Comparison of ENCODE assay signal across 23 mouse cellular contexts in the genomic region with DNA sequence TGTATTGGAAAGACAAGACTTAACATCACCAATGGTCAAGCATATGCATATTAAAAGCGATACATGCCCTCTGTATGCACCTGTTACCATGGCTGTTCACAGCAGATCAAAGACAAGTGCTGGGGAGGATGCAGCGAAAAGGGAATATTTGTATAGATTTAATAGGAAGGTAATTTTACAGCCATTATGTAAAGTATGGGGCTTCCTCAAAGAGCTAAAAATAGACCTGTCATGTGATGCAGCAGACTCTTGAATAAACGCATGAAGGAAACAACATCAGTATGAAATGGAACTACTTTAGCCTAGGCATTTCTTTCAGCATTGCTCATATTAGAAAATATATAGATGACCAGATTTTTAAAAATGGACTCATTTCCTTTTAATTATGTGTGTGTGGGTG. TPM values are rescaled to one million over a fixed set of nuclear protein-coding genes. Genes with fewer than 3 reads are reported as not detected.
DNase-seq lines count a peak whose midpoint lies in the region; ATAC-seq and TF ChIP-seq lines count a peak whose summit lies in the region.
"Had no signal": no experiment of that assay in that cellular context is flagged by ENCODE, and none has a peak within 500 bp of the region (broad histone marks: within the 10 kb centered on the region; RNA-seq: fewer than 3 reads in every experiment).

No protein-coding gene starts in this region.

- H3K4me1 ChIP-seq in forebrain, embryonic 12.5 days: no peaks in the 10 kb centered on the region
- no peaks in the 10 kb centered on the region for H3K4me1 ChIP-seq in forebrain, postnatal 0 days (ENCODE audit: insufficient read depth)
- H3K4me1 ChIP-seq in forebrain, embryonic 14.5 days (ENCODE audit: control insufficient read depth, insufficient read depth, low read length): no peaks in the 10 kb centered on the region
- no peaks in the 10 kb centered on the region for H3K4me1 ChIP-seq in forebrain, embryonic 11.5 days (replicated peaks; ENCODE audit: control insufficient read depth, insufficient read depth, low read length)
- no peaks in the 10 kb centered on the region for H3K4me1 ChIP-seq in forebrain, embryonic 16.5 days (replicated peaks; ENCODE audit: control insufficient read depth, insufficient read depth, low read length)
- H3K4me1 ChIP-seq: embryonic facial prominence, embryonic 10.5 days; embryonic facial prominence, embryonic 12.5 days had no signal

- ATAC-seq in forebrain, embryonic 12.5 days (ENCODE audit: low FRiP score): 0 out of 2 replicates have a peak, but pooled peaks have one; percentile 11
- no peak for ATAC-seq in forebrain, postnatal 0 days
- ATAC-seq in forebrain, embryonic 14.5 days: peak; percentile 20; the same call in 1 of the 2 replicates
- ATAC-seq in forebrain, embryonic 11.5 days (replicated peaks; ENCODE audit: low FRiP score): no peak
- peak; percentile 45; the same call in 1 of the 2 replicates for ATAC-seq in forebrain, embryonic 16.5 days

- no peaks in the 10 kb centered on the region for H3K36me3 ChIP-seq in forebrain, embryonic 12.5 days (replicated peaks)
- no peaks in the 10 kb centered on the region for H3K36me3 ChIP-seq in forebrain, postnatal 0 days (ENCODE audit: insufficient read depth)
- no peaks in the 10 kb centered on the region for H3K36me3 ChIP-seq in forebrain, embryonic 14.5 days (ENCODE audit: control insufficient read depth, insufficient read depth, low read length)
- no peaks in the 10 kb centered on the region for H3K36me3 ChIP-seq in forebrain, embryonic 11.5 days (ENCODE audit: control insufficient read depth, insufficient read depth, low read length)
- no peaks in the 10 kb centered on the region for H3K36me3 ChIP-seq in forebrain, embryonic 16.5 days (ENCODE audit: control insufficient read depth, insufficient read depth)
- H3K36me3 ChIP-seq: embryonic facial prominence, embryonic 10.5 days; embryonic facial prominence, embryonic 12.5 days had no signal

- no peaks in the 10 kb centered on the region for H3K9me3 ChIP-seq in forebrain, embryonic 12.5 days
- H3K9me3 ChIP-seq in forebrain, postnatal 0 days (ENCODE audit: low read length): no peaks in the 10 kb centered on the region
- no peaks in the 10 kb centered on the region for H3K9me3 ChIP-seq in forebrain, embryonic 14.5 days (replicated peaks; ENCODE audit: control insufficient read depth, low read length)
- H3K9me3 ChIP-seq in forebrain, embryonic 11.5 days (ENCODE audit: control insufficient read depth, low read length): no peaks in the 10 kb centered on the region
- H3K9me3 ChIP-seq in forebrain, embryonic 16.5 days (ENCODE audit: control insufficient read depth, low read length): no peaks in the 10 kb centered on the region
- H3K9me3 ChIP-seq: embryonic facial prominence, embryonic 10.5 days; embryonic facial prominence, embryonic 12.5 days had no signal

- H3K27ac ChIP-seq in forebrain, embryonic 12.5 days: no peak overlapping the region
- no peak overlapping the region for H3K27ac ChIP-seq in forebrain, postnatal 0 days (ENCODE audit: low read depth, low read length)
- H3K27ac ChIP-seq in forebrain, embryonic 14.5 days (ENCODE audit: low read depth, low read length): no peak overlapping the region
- H3K27ac ChIP-seq in forebrain, embryonic 11.5 days (ENCODE audit: low read depth, low read length): no peak overlapping the region
- no peak overlapping the region for H3K27ac ChIP-seq in forebrain, embryonic 16.5 days (ENCODE audit: low read length)
- H3K27ac ChIP-seq: embryonic facial prominence, embryonic 10.5 days; embryonic facial prominence, embryonic 12.5 days had no signal

- H3K9ac ChIP-seq in forebrain, embryonic 12.5 days: no peak overlapping the region
- H3K9ac ChIP-seq in forebrain, postnatal 0 days: no peak overlapping the region
- no peak overlapping the region for H3K9ac ChIP-seq in forebrain, embryonic 14.5 days (ENCODE audit: low read length)
- no peak overlapping the region for H3K9ac ChIP-seq in forebrain, embryonic 11.5 days (ENCODE audit: low read length)
- H3K9ac ChIP-seq in forebrain, embryonic 16.5 days (replicated peaks; ENCODE audit: low read depth, low read length): no peak overlapping the region
- H3K9ac ChIP-seq: embryonic facial prominence, embryonic 12.5 days had no signal

- TF ChIP-seq POLR2A in brain, embryonic 14.5 days (IDR thresholded peaks at IDR 0.05; ENCODE audit: borderline replicate concordance, extremely low read depth, insufficient read depth, insufficient read length, poor library complexity, severe bottlenecking): no peak

- no peak overlapping the region for H3K4me2 ChIP-seq in forebrain, embryonic 12.5 days
- no peak overlapping the region for H3K4me2 ChIP-seq in forebrain, postnatal 0 days (ENCODE audit: low read depth)
- no peak overlapping the region for H3K4me2 ChIP-seq in forebrain, embryonic 14.5 days (ENCODE audit: low read length)
- no peak overlapping the region for H3K4me2 ChIP-seq in forebrain, embryonic 11.5 days (ENCODE audit: low read depth, low read length, severe bottlenecking)
- H3K4me2 ChIP-seq in forebrain, embryonic 16.5 days (ENCODE audit: low read length): no peak overlapping the region
- H3K4me2 ChIP-seq: embryonic facial prominence, embryonic 12.5 days had no signal

- H3K4me3 ChIP-seq in forebrain, embryonic 12.5 days (replicated peaks): no peak overlapping the region
- no peak overlapping the region for H3K4me3 ChIP-seq in forebrain, postnatal 0 days (ENCODE audit: low read depth, low read length)
- no peak overlapping the region for H3K4me3 ChIP-seq in forebrain, embryonic 14.5 days (ENCODE audit: low read depth, low read length)
- no peak overlapping the region for H3K4me3 ChIP-seq in forebrain, embryonic 11.5 days (ENCODE audit: low read depth, low read length)
- H3K4me3 ChIP-seq in forebrain, embryonic 16.5 days (replicated peaks; ENCODE audit: low read length): no peak overlapping the region
- H3K4me3 ChIP-seq: embryonic facial prominence, embryonic 10.5 days; embryonic facial prominence, embryonic 12.5 days had no signal

- TF ChIP-seq CTCF in forebrain, postnatal 0 days (IDR thresholded peaks at IDR 0.05; ENCODE audit: low read depth): no peak
- no peak for TF ChIP-seq CTCF in brain, embryonic 14.5 days (IDR thresholded peaks at IDR 0.05; ENCODE audit: borderline replicate concordance, extremely low read depth, insufficient read depth, insufficient read length)

- DNase-seq in forebrain, postnatal 0 days: no peak
- DNase-seq in forebrain, embryonic 14.5 days (ENCODE audit: low spot score): peak; percentile 35
- DNase-seq in forebrain, embryonic 11.5 days (ENCODE audit: low spot score): no peak
- DNase-seq in brain, embryonic 14.5 days (ENCODE audit: low read depth): peak; percentile 51
- DNase-seq in layer of hippocampus, postnatal 36 days: no peak
- DNase-seq: adrenal gland, adult 2 months; adrenal gland, postnatal 10 days; adrenal gland, postnatal 25 days; cerebellum, adult 11-12 months; cerebellum, adult 2 months; cerebellum, adult 9-10 months; cerebellum, postnatal 10 days; cerebellum, postnatal 25 days had no signal

- 76% methylated on average over 3 of the region's 3 CpGs for WGBS in forebrain, embryonic 12.5 days
- 65% methylated on average over 3 of the region's 3 CpGs for WGBS in forebrain, postnatal 0 days
- WGBS in forebrain, embryonic 14.5 days: 77% methylated on average over 3 of the region's 3 CpGs
- 84% methylated on average over 3 of the region's 3 CpGs for WGBS in forebrain, embryonic 11.5 days
- 75% methylated on average over 3 of the region's 3 CpGs for WGBS in forebrain, embryonic 16.5 days

- H3K27me3 ChIP-seq in forebrain, embryonic 12.5 days: no peaks in the 10 kb centered on the region
- H3K27me3 ChIP-seq in forebrain, postnatal 0 days (ENCODE audit: insufficient read depth, low read length): no peaks in the 10 kb centered on the region
- H3K27me3 ChIP-seq in forebrain, embryonic 14.5 days (replicated peaks; ENCODE audit: control insufficient read depth, insufficient read depth, low read length): no peaks in the 10 kb centered on the region
- H3K27me3 ChIP-seq in forebrain, embryonic 11.5 days (ENCODE audit: control insufficient read depth, insufficient read depth, low read length): no peaks in the 10 kb centered on the region
- no peaks in the 10 kb centered on the region for H3K27me3 ChIP-seq in forebrain, embryonic 16.5 days (replicated peaks; ENCODE audit: control insufficient read depth, insufficient read depth, low read length)
- H3K27me3 ChIP-seq: embryonic facial prominence, embryonic 12.5 days had no signal

RNA-seq across cellular contexts. Expression of a gene that starts 5.1 kb away (rescaled TPM):
- polyA plus RNA-seq in forebrain, embryonic 12.5 days (2016; fragmentation: Nextera tagmentation; extraction: Ambion mirVana): not detected in 2 replicates
- not detected in 2 replicates for total RNA-seq in forebrain, postnatal 0 days (2014; rRNA removed)
- polyA plus RNA-seq in forebrain, postnatal 0 days (2015; fragmentation: Nextera tagmentation; extraction: Ambion mirVana): not detected in 2 replicates
- not detected in 2 replicates for polyA plus RNA-seq in forebrain, embryonic 14.5 days (2014; fragmentation: Nextera tagmentation; extraction: Ambion mirVana)
- not detected in 2 replicates for polyA plus RNA-seq in forebrain, embryonic 11.5 days (2014; fragmentation: Nextera tagmentation; extraction: Ambion mirVana)
- polyA plus RNA-seq in brain, embryonic 14.5 days (2012; rRNA removed): not detected in 2 replicates
- polyA plus RNA-seq in forebrain, embryonic 16.5 days (2015; fragmentation: Nextera tagmentation; extraction: Ambion mirVana): not detected in 2 replicates
- not detected for total RNA-seq in layer of hippocampus, postnatal 36 days (2021)
- total RNA-seq: adrenal gland, adult 2 months; adrenal gland, postnatal 10 days; adrenal gland, postnatal 25 days; adrenal gland, postnatal 4 days; ES-E14; MEL had no signal
- polyA plus RNA-seq: adrenal gland, adult 2 months; C2C12; cerebellum, adult 2 months; cortical plate, adult 2 months; embryonic facial prominence, embryonic 10.5 days; embryonic facial prominence, embryonic 12.5 days; embryonic facial prominence, embryonic 14.5 days had no signal

RNA-seq across cellular contexts. Expression of a gene that starts 6.9 kb away (rescaled TPM):
- not detected in 2 replicates for polyA plus RNA-seq in forebrain, embryonic 12.5 days (2016; fragmentation: Nextera tagmentation; extraction: Ambion mirVana)
- total RNA-seq in forebrain, postnatal 0 days (2014; rRNA removed): not detected in 2 replicates
- polyA plus RNA-seq in forebrain, postnatal 0 days (2015; fragmentation: Nextera tagmentation; extraction: Ambion mirVana): not detected in 2 replicates
- not detected in 2 replicates for polyA plus RNA-seq in forebrain, embryonic 14.5 days (2014; fragmentation: Nextera tagmentation; extraction: Ambion mirVana)
- not detected in 2 replicates for polyA plus RNA-seq in forebrain, embryonic 11.5 days (2014; fragmentation: Nextera tagmentation; extraction: Ambion mirVana)
- not detected in 2 replicates for polyA plus RNA-seq in brain, embryonic 14.5 days (2012; rRNA removed)
- not detected in 2 replicates for polyA plus RNA-seq in forebrain, embryonic 16.5 days (2015; fragmentation: Nextera tagmentation; extraction: Ambion mirVana)
- total RNA-seq in layer of hippocampus, postnatal 36 days (2021): not detected
- total RNA-seq: adrenal gland, adult 2 months; adrenal gland, postnatal 10 days; adrenal gland, postnatal 25 days; ES-E14; MEL had no signal
- polyA plus RNA-seq: adrenal gland, adult 2 months; C2C12; cerebellum, adult 2 months; cortical plate, adult 2 months; embryonic facial prominence, embryonic 10.5 days; embryonic facial prominence, embryonic 12.5 days; embryonic facial prominence, embryonic 14.5 days had no signal

RNA-seq across cellular contexts. Expression of a gene that starts 9.8 kb away (rescaled TPM):
- not detected in 2 replicates for polyA plus RNA-seq in forebrain, embryonic 12.5 days (2016; fragmentation: Nextera tagmentation; extraction: Ambion mirVana)
- not detected in 2 replicates for total RNA-seq in forebrain, postnatal 0 days (2014; rRNA removed)
- not detected in 2 replicates for polyA plus RNA-seq in forebrain, postnatal 0 days (2015; fragmentation: Nextera tagmentation; extraction: Ambion mirVana)
- polyA plus RNA-seq in forebrain, embryonic 14.5 days (2014; fragmentation: Nextera tagmentation; extraction: Ambion mirVana): not detected in 2 replicates
- polyA plus RNA-seq in forebrain, embryonic 11.5 days (2014; fragmentation: Nextera tagmentation; extraction: Ambion mirVana): not detected in 2 replicates
- not detected in 2 replicates for polyA plus RNA-seq in brain, embryonic 14.5 days (2012; rRNA removed)
- not detected in 2 replicates for polyA plus RNA-seq in forebrain, embryonic 16.5 days (2015; fragmentation: Nextera tagmentation; extraction: Ambion mirVana)
- total RNA-seq in layer of hippocampus, postnatal 36 days (2021): not detected
- total RNA-seq: adrenal gland, adult 2 months; adrenal gland, postnatal 10 days; adrenal gland, postnatal 25 days; MEL had no signal
- polyA plus RNA-seq: adrenal gland, adult 2 months; C2C12; cerebellum, adult 2 months; cortical plate, adult 2 months; embryonic facial prominence, embryonic 10.5 days; embryonic facial prominence, embryonic 12.5 days; embryonic facial prominence, embryonic 14.5 days had no signal

RNA-seq across cellular contexts. Expression of a gene that starts 15.2 kb away (rescaled TPM):
- not detected in 2 replicates for polyA plus RNA-seq in forebrain, embryonic 12.5 days (2016; fragmentation: Nextera tagmentation; extraction: Ambion mirVana)
- total RNA-seq in forebrain, postnatal 0 days (2014; rRNA removed): not detected in 2 replicates
- polyA plus RNA-seq in forebrain, postnatal 0 days (2015; fragmentation: Nextera tagmentation; extraction: Ambion mirVana): not detected in 2 replicates
- not detected in 2 replicates for polyA plus RNA-seq in forebrain, embryonic 14.5 days (2014; fragmentation: Nextera tagmentation; extraction: Ambion mirVana)
- not detected in 2 replicates for polyA plus RNA-seq in forebrain, embryonic 11.5 days (2014; fragmentation: Nextera tagmentation; extraction: Ambion mirVana)
- polyA plus RNA-seq in brain, embryonic 14.5 days (2012; rRNA removed): 0.44 and 1.0 TPM in 2 replicates
- not detected in 2 replicates for polyA plus RNA-seq in forebrain, embryonic 16.5 days (2015; fragmentation: Nextera tagmentation; extraction: Ambion mirVana)
- under 1 TPM in 1 of 2 experiments, not detected in 1; 0.67 TPM for total RNA-seq in layer of hippocampus, postnatal 36 days (2021)
- total RNA-seq: adrenal gland, adult 2 months; adrenal gland, postnatal 10 days; adrenal gland, postnatal 25 days; adrenal gland, postnatal 4 days; ES-E14; MEL had no signal
- polyA plus RNA-seq: adrenal gland, adult 2 months; C2C12; embryonic facial prominence, embryonic 10.5 days; embryonic facial prominence, embryonic 12.5 days had no signal

RNA-seq across cellular contexts. Expression of a gene that starts 36.9 kb away (rescaled TPM):
- not detected in 2 replicates for polyA plus RNA-seq in forebrain, embryonic 12.5 days (2016; fragmentation: Nextera tagmentation; extraction: Ambion mirVana)
- total RNA-seq in forebrain, postnatal 0 days (2014; rRNA removed): not detected in 2 replicates
- not detected in 2 replicates for polyA plus RNA-seq in forebrain, postnatal 0 days (2015; fragmentation: Nextera tagmentation; extraction: Ambion mirVana)
- not detected in 2 replicates for polyA plus RNA-seq in forebrain, embryonic 14.5 days (2014; fragmentation: Nextera tagmentation; extraction: Ambion mirVana)
- polyA plus RNA-seq in forebrain, embryonic 11.5 days (2014; fragmentation: Nextera tagmentation; extraction: Ambion mirVana): not detected in 2 replicates
- polyA plus RNA-seq in brain, embryonic 14.5 days (2012; rRNA removed): not detected in 2 replicates
- not detected in 2 replicates for polyA plus RNA-seq in forebrain, embryonic 16.5 days (2015; fragmentation: Nextera tagmentation; extraction: Ambion mirVana)
- not detected for total RNA-seq in layer of hippocampus, postnatal 36 days (2021)
- total RNA-seq: adrenal gland, adult 2 months; adrenal gland, postnatal 10 days; adrenal gland, postnatal 25 days; ES-E14; MEL had no signal
- polyA plus RNA-seq: C2C12; cerebellum, adult 2 months; cortical plate, adult 2 months; embryonic facial prominence, embryonic 10.5 days; embryonic facial prominence, embryonic 12.5 days; embryonic facial prominence, embryonic 14.5 days had no signal

Comparison
In these comparisons a context has a peak if more than half of its experiments do, and no peak if none do; other contexts are left out.
1. ATAC-seq: peak in forebrain, embryonic 12.5 days (single experiment), forebrain, embryonic 14.5 days (single experiment) and forebrain, embryonic 16.5 days (single experiment); none in forebrain, postnatal 0 days (single experiment) and forebrain, embryonic 11.5 days (single experiment).
2. DNase-seq: peak in forebrain, embryonic 14.5 days (single experiment) and brain, embryonic 14.5 days (single experiment); none in forebrain, postnatal 0 days (single experiment), forebrain, embryonic 11.5 days (single experiment) and layer of hippocampus, postnatal 36 days (0 of 2).